Mouse (Mus musculus): ENCODE results near the gene St3gal3. TPM values are rescaled to one million over a fixed set of nuclear protein-coding genes. Genes with fewer than 3 reads are reported as not detected.

The St3gal3 gene
- 6.4 and 6.8 TPM in 2 replicates for total RNA-seq (2023)

GRCm38 (mm10) chr4:118134485-118135365, at the start of gene St3gal3:
Gene St3gal3 (minus strand): TSS chr4:118134914.

GRCm38 (mm10) chr4:118179467-118180300, 45.0 kb upstream of the St3gal3 start, which contains the start of gene Kdm4a:
Gene Kdm4a (minus strand): TSS chr4:118180043.

GRCm38 (mm10) chr4:117929391-117929881, 205.3 kb downstream of the St3gal3 start, which contains the start of gene Artn:
Gene Artn (minus strand): TSS chr4:117929763.

GRCm38 (mm10) chr4:117914591-117915442, 219.9 kb downstream of the St3gal3 start, which contains the start of gene Ipo13:
Gene Ipo13 (minus strand): TSS chr4:117914999.

GRCm38 (mm10) chr4:117891738-117892161, 243.0 kb downstream of the St3gal3 start, which contains the start of gene Dph2:
Gene Dph2 (minus strand): TSS chr4:117892032.

GRCm38 (mm10) chr4:117887133-117887532, 247.6 kb downstream of the St3gal3 start, which contains the start of gene Atp6v0b:
Gene Atp6v0b (minus strand): TSS chr4:117887333.

GRCm38 (mm10) chr4:117882701-117883691, 251.7 kb downstream of the St3gal3 start, which contains the start of gene B4galt2:
Gene B4galt2 (minus strand): TSS chr4:117883487.

Other genes starting within 250 kb of the St3gal3 start
- gene Atp6v0b, start 247.6 kb downstream of the St3gal3 start, total RNA-seq (2023): 385 and 476 TPM in 2 replicates
- 1.4 and 2.5 TPM in 2 replicates for gene Dph2, start 242.9 kb downstream of the St3gal3 start, total RNA-seq (2023)
- 21.3 and 32.9 TPM in 2 replicates for gene Ipo13, start 219.9 kb downstream of the St3gal3 start, total RNA-seq (2023)
- not detected in 2 replicates for gene Artn, start 205.2 kb downstream of the St3gal3 start, total RNA-seq (2023)
- gene Kdm4a, start 45.1 kb upstream of the St3gal3 start, total RNA-seq (2023): 52.8 and 61.5 TPM in 2 replicates
- gene Ptprf, start 156.5 kb upstream of the St3gal3 start, total RNA-seq (2023): not detected in 2 replicates